Mouse (Mus musculus) embryonic fibroblast, embryonic 13.5 days (primary cell): Measurements from ENCODE around the gene Ccnb2. TPM values are rescaled to one million over a fixed set of nuclear protein-coding genes. Genes with fewer than 3 reads are reported as not detected.

ENCODE experiments used
- H3K27ac ChIP-seq: 2 replicates; pipeline ENCODE4 v1.5.1; 2012; ENCODE audit warnings: low read length, control low read depth, inconsistent platforms; ENCODE audit not compliant: insufficient read depth
- H3K4me1 ChIP-seq: 2 replicates; pipeline ENCODE4 v1.6.1; 2011; ENCODE audit warnings: low read length; ENCODE audit not compliant: control insufficient read depth, insufficient read depth
- H3K4me3 ChIP-seq: 2 replicates; pipeline ENCODE4 v1.5.1; 2011; ENCODE audit warnings: mild to moderate bottlenecking, control low read depth, low read length; ENCODE audit not compliant: insufficient read depth
- CTCF ChIP-seq: IDR thresholded peaks from 2 replicates; pipeline ENCODE4 v1.5.1; 2011; ENCODE audit warnings: mild to moderate bottlenecking, control low read depth, low read length, moderate library complexity, borderline replicate concordance; ENCODE audit not compliant: insufficient read depth
- POLR2A ChIP-seq: IDR thresholded peaks from 2 replicates; pipeline ENCODE4 v1.6.1; 2011; ENCODE audit warnings: low read depth, mild to moderate bottlenecking, control low read depth, low read length, moderate library complexity
- polyA plus RNA-seq: library from polyadenylated mRNA; stranded (reverse); fragments of >200 nt; gene quantifications from 2 replicates; pipeline ENCODE4 v1.2.4, GENCODE M21; 2011; ENCODE audit warnings: low read depth; ENCODE audit not compliant: missing spikeins, insufficient read length

The Ccnb2 gene
- polyA plus RNA-seq, 1 experiment, result 57.8 TPM

GRCm38 (mm10) chr9:70384958-70385728 is 36.2 kb downstream of the Ccnb2 start:
- Histone ChIP-seq H3K4me1 (no peaks in the 10 kb centered on the region; the same call in 1 of the 2 replicates), H3K4me3 (no peak overlapping the region), H3K27ac (no peak overlapping the region)
- TF ChIP-seq CTCF (no peak), POLR2A (no peak)

- no peak for TF ChIP-seq POLR2A
- TF ChIP-seq CTCF, result no peak
- Histone ChIP-seq H3K4me3 (no peak overlapping the region), H3K27ac (no peak overlapping the region), H3K4me1 (no peaks in the 10 kb centered on the region; the same call in 1 of the 2 replicates)
Measured at GRCm38 (mm10) chr9:70384494-70384893, 36.9 kb downstream of the Ccnb2 start.

GRCm38 (mm10) chr9:70383750-70384149 is 37.6 kb downstream of the Ccnb2 start:
- Histone ChIP-seq H3K27ac (no peak overlapping the region), H3K4me1 (no peaks in the 10 kb centered on the region; the same call in 1 of the 2 replicates), H3K4me3 (no peak overlapping the region)
- TF ChIP-seq CTCF, result no peak
- TF ChIP-seq POLR2A, result no peak

- Histone ChIP-seq H3K27ac (no peak overlapping the region), H3K4me1 (no peaks in the 10 kb centered on the region)
- TF ChIP-seq POLR2A (no peak), CTCF (no peak)
Measured at GRCm38 (mm10) chr9:70382091-70382490, 39.3 kb downstream of the Ccnb2 start.

GRCm38 (mm10) chr9:70379502-70380467 is 41.6 kb downstream of the Ccnb2 start:
- TF ChIP-seq CTCF (no peak), POLR2A (no peak)
- no peaks in the 10 kb centered on the region for H3K4me1 ChIP-seq
- H3K4me3 ChIP-seq, result no peak overlapping the region
- H3K27ac ChIP-seq, result no peak overlapping the region

More at GRCm38 (mm10) chr9:70382091-70382490, 39.3 kb downstream of the Ccnb2 start:
- no peak overlapping the region for H3K4me3 ChIP-seq

- no peak for TF ChIP-seq CTCF
- no peaks in the 10 kb centered on the region for H3K4me1 ChIP-seq
- no peak overlapping the region for H3K4me3 ChIP-seq
- H3K27ac ChIP-seq, result no peak overlapping the region
Measured at GRCm38 (mm10) chr9:70371638-70372037, 49.7 kb downstream of the Ccnb2 start.

- no peak overlapping the region for H3K4me3 ChIP-seq
- no peaks in the 10 kb centered on the region for H3K4me1 ChIP-seq
- no peak overlapping the region for H3K27ac ChIP-seq
- TF ChIP-seq CTCF, result no peak
- no peak for TF ChIP-seq POLR2A
Measured at GRCm38 (mm10) chr9:70366898-70367297, 54.4 kb downstream of the Ccnb2 start.

- Histone ChIP-seq H3K27ac (no peak overlapping the region), H3K4me3 (no peak overlapping the region), H3K4me1 (no peaks in the 10 kb centered on the region)
- no peak for TF ChIP-seq POLR2A
- no peak for TF ChIP-seq CTCF
Measured at GRCm38 (mm10) chr9:70365915-70366314, 55.4 kb downstream of the Ccnb2 start.

- no peaks in the 10 kb centered on the region for H3K4me1 ChIP-seq
- H3K4me3 ChIP-seq, result no peak overlapping the region
- no peak for TF ChIP-seq POLR2A
- no peak for TF ChIP-seq CTCF
Measured at GRCm38 (mm10) chr9:70364741-70365140, 56.6 kb downstream of the Ccnb2 start.

More at GRCm38 (mm10) chr9:70364741-70365140, 56.6 kb downstream of the Ccnb2 start:
- H3K27ac ChIP-seq, result no peak overlapping the region
